Mouse (Mus musculus): ENCODE measurements around the gene Trim10. TPM values are rescaled to one million over a fixed set of nuclear protein-coding genes. Genes with fewer than 3 reads are reported as not detected.

The Trim10 gene
- polyA plus RNA-seq, 1 experiment, result 108 TPM

DNA sequence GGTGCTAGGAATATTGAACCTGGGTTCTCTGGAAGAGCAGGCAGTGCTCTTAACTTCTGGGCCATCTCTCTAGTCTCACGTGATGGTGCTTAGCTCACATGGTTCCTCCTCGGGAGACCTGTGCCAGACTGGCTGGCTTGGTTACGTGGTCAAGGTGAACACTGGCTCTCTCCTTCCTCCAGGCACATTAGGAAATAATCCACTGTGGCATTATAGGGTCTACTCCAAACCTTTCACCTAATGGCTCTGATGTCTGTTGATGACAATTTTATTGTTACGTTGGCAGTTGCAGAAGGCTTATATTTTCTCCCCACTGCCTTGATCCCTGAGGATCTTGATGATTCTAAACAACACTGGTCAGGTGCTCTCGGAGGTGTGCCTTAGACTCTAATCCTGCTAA is 20.5 kb upstream of the Trim10 start:
- Histone ChIP-seq H3K4me3 (replicated peaks; ENCODE audit: control insufficient read depth, low read depth, low read length) (no peak overlapping the region), H3K4me1 (ENCODE audit: control insufficient read depth, insufficient read depth, low read length) (peaks cover 2% of the 10 kb centered on the region), H3K27ac (ENCODE audit: control insufficient read depth, insufficient read depth, low read depth, low read length, poor library complexity) (no peak overlapping the region)
- WGBS, result 72% methylated on average over 5 of the region's 5 CpGs
- TF ChIP-seq POLR2A (IDR thresholded peaks at IDR 0.05; ENCODE audit: borderline replicate concordance, control insufficient read depth, low read depth, low read length), result no peak

DNA sequence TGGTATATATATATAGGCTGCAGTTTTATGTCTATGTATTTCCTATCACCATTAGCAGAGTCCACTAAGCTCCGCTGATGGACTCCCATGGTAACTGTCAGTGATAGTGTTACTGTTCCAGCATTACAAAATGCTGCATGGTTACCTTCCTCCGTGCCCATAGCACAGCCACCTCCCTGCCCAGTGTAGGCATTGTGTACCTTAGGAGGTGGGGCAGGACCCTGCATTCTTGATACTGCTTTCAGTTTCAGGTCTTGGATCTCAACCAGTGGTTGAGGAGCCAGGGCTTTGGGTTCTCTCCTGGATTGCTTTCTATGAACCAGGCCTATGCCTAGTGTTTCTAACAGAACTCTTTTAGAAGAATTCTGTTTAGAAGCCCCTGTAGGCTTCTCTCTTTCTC is 19.4 kb upstream of the Trim10 start:
- TF ChIP-seq CTCF (IDR thresholded peaks at IDR 0.05; ENCODE audit: control insufficient read depth, insufficient read depth, low read length), result no peak
- no peak for TF ChIP-seq POLR2A (IDR thresholded peaks at IDR 0.05; ENCODE audit: borderline replicate concordance, control insufficient read depth, low read depth, low read length)
- 86% methylated on average over 2 of the region's 2 CpGs for whole genome bisulfite sequencing
- H3K4me3 ChIP-seq (replicated peaks; ENCODE audit: control insufficient read depth, low read depth, low read length), result no peak overlapping the region
- H3K27ac ChIP-seq (ENCODE audit: control insufficient read depth, insufficient read depth, low read depth, low read length, poor library complexity), result no peak overlapping the region
- H3K4me1 ChIP-seq (ENCODE audit: control insufficient read depth, insufficient read depth, low read length), result no peaks in the 10 kb centered on the region

DNA sequence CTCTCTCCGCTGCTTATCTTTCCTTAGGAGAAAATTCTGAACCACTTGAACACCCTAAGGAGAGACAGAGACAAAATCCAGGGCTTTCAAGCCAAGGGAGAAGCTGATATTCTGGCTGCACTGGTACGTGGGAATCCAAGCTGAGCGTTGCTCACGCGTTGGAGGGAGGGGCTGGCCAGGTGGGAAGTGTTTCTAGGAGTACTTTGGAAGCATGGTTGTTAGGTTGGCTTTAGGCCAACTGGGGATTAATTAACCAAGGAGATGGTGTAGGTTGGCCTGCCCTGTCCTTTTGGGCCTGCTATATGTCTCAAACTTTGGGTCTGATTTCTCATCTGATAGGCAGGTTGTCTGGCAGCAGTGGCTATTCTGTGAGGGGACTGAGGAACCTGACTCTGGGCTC is 18.2 kb upstream of the Trim10 start:
- 93% methylated on average over 5 of the region's 5 CpGs for WGBS

DNA sequence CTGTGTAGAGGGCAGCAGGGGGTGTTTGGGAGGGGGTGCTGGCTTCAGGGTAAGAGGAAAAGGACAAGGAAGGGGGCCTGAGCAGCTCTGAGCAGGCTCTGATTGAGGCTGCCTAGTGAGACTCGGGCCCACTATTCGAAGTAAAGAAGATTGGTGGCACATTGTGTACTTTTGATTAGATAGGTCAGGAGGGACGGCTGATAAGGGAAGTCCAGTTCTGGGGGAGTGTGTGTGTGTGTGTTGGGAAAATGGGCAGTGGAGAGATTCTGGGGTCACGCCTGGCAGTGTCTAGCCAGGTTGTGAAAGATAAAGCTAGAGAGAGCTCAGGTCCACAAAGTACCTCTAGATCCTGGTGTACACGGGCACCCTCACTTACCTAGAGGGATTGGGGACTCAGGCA is 17.7 kb upstream of the Trim10 start:
- Histone ChIP-seq H3K27ac (ENCODE audit: control insufficient read depth, insufficient read depth, low read depth, low read length, poor library complexity) (no peak overlapping the region), H3K4me1 (ENCODE audit: control insufficient read depth, insufficient read depth, low read length) (no peaks in the 10 kb centered on the region), H3K4me3 (replicated peaks; ENCODE audit: control insufficient read depth, low read depth, low read length) (no peak overlapping the region)
- WGBS, result 70% methylated on average over 5 of the region's 5 CpGs
- TF ChIP-seq POLR2A (IDR thresholded peaks at IDR 0.05; ENCODE audit: borderline replicate concordance, control insufficient read depth, low read depth, low read length), result no peak
- no peak for TF ChIP-seq CTCF (IDR thresholded peaks at IDR 0.05; ENCODE audit: control insufficient read depth, insufficient read depth, low read length)

More for the DNA sequence above, 18.2 kb upstream of the Trim10 start:
- Histone ChIP-seq H3K4me1 (ENCODE audit: control insufficient read depth, insufficient read depth, low read length) (no peaks in the 10 kb centered on the region), H3K4me3 (replicated peaks; ENCODE audit: control insufficient read depth, low read depth, low read length) (no peak overlapping the region), H3K27ac (ENCODE audit: control insufficient read depth, insufficient read depth, low read depth, low read length, poor library complexity) (no peak overlapping the region)
- no peak for TF ChIP-seq CTCF (IDR thresholded peaks at IDR 0.05; ENCODE audit: control insufficient read depth, insufficient read depth, low read length)
- TF ChIP-seq POLR2A (IDR thresholded peaks at IDR 0.05; ENCODE audit: borderline replicate concordance, control insufficient read depth, low read depth, low read length), result no peak

DNA sequence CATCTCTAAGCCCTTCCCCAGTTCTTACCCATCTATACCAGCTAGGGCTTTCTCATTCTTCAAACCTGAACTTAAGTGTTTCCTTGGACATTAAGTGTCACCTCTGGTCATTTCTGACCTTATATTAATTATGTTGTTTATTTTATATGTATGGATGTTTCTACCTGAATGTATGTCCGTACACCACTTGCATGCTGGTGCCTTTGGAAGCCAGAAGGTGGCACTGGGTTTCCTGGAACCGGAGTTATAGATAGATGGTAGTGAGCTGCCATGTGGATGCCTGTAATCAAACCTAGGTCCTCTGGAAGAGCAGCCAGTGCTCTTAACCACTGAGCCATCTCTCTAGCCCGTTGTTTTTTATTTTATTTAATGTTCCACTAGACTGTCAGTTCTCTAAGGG is 13.9 kb upstream of the Trim10 start:
- H3K27ac ChIP-seq (ENCODE audit: control insufficient read depth, insufficient read depth, low read depth, low read length, poor library complexity), result no peak overlapping the region
- 92% methylated on average over 3 of the region's 3 CpGs for WGBS
- no peaks in the 10 kb centered on the region for H3K4me1 ChIP-seq (ENCODE audit: control insufficient read depth, insufficient read depth, low read length)
- TF ChIP-seq CTCF (IDR thresholded peaks at IDR 0.05; ENCODE audit: control insufficient read depth, insufficient read depth, low read length), result no peak
- TF ChIP-seq POLR2A (IDR thresholded peaks at IDR 0.05; ENCODE audit: borderline replicate concordance, control insufficient read depth, low read depth, low read length), result no peak
- H3K4me3 ChIP-seq (replicated peaks; ENCODE audit: control insufficient read depth, low read depth, low read length), result no peak overlapping the region

GRCm38 (mm10) chr17:36856236-36856635 is 13.1 kb upstream of the Trim10 start:
- no peaks in the 10 kb centered on the region for H3K4me1 ChIP-seq (ENCODE audit: control insufficient read depth, insufficient read depth, low read length)
- TF ChIP-seq POLR2A (IDR thresholded peaks at IDR 0.05; ENCODE audit: borderline replicate concordance, control insufficient read depth, low read depth, low read length) (no peak), CTCF (IDR thresholded peaks at IDR 0.05; ENCODE audit: control insufficient read depth, insufficient read depth, low read length) (no peak)
- H3K4me3 ChIP-seq (replicated peaks; ENCODE audit: control insufficient read depth, low read depth, low read length), result no peak overlapping the region
- H3K27ac ChIP-seq (ENCODE audit: control insufficient read depth, insufficient read depth, low read depth, low read length, poor library complexity), result no peak overlapping the region
- 83% methylated on average over 4 of the region's 4 CpGs for WGBS

DNA sequence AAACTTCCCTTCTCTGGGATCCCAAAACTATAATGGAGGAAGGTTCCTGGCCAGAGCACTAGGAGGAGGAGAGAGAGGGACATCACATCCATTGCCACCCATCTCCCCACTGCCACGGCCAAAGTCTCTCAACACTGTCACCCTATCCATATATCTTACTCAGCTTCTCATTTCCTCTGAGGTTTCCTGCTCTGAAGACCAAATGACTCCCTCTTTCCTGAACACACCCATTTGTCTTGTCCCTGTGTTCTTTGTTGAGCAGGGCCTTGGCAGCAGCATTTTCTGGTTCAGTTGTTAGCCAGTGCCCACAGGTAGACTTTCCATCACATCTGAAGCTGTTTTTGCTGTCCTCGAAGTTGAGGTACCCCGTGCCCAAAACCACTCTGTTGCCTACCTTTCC is 11.2 kb upstream of the Trim10 start:
- Histone ChIP-seq H3K27ac (ENCODE audit: control insufficient read depth, insufficient read depth, low read depth, low read length, poor library complexity) (no peak overlapping the region), H3K4me3 (replicated peaks; ENCODE audit: control insufficient read depth, low read depth, low read length) (no peak overlapping the region), H3K4me1 (ENCODE audit: control insufficient read depth, insufficient read depth, low read length) (no peaks in the 10 kb centered on the region)
- 45% methylated on average over 3 of the region's 3 CpGs for WGBS
- TF ChIP-seq CTCF (IDR thresholded peaks at IDR 0.05; ENCODE audit: control insufficient read depth, insufficient read depth, low read length) (no peak), POLR2A (IDR thresholded peaks at IDR 0.05; ENCODE audit: borderline replicate concordance, control insufficient read depth, low read depth, low read length) (no peak)

DNA sequence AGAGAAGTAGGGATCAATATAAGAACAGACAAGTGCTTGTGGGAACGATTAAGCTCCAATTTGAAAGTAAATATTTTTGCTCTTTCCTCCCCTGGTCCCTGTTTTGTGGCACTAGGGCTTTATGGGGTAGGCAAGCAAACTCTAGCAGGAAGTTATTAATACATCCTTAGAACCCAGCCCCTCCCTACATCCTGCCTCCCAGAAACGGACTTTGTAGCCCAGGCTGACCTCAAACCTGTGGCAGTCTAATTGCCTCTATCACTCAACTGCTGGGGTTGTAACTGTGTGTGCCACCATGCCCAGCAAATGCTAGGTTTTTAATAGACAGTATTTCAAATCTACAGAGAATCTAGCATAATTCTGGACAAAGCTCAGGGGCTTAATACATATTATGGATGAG is 7.7 kb upstream of the Trim10 start:
- no peak overlapping the region for H3K27ac ChIP-seq (ENCODE audit: control insufficient read depth, insufficient read depth, low read depth, low read length, poor library complexity)
- TF ChIP-seq POLR2A (IDR thresholded peaks at IDR 0.05; ENCODE audit: borderline replicate concordance, control insufficient read depth, low read depth, low read length) (no peak), CTCF (IDR thresholded peaks at IDR 0.05; ENCODE audit: control insufficient read depth, insufficient read depth, low read length) (no peak)
- WGBS, result 19% methylated on average over 2 of the region's 2 CpGs
- no peak overlapping the region for H3K4me3 ChIP-seq (replicated peaks; ENCODE audit: control insufficient read depth, low read depth, low read length)
- no peaks in the 10 kb centered on the region for H3K4me1 ChIP-seq (ENCODE audit: control insufficient read depth, insufficient read depth, low read length)

All from bone marrow, adult 2 months (tissue).